Mouse (Mus musculus) midbrain, embryonic 13.5 days (tissue): Measurements from ENCODE around the gene Lgr5. TPM values are rescaled to one million over a fixed set of nuclear protein-coding genes. Genes with fewer than 3 reads are reported as not detected.

Experiments used
- ATAC-seq: fragments of 200-750 bp; cut with Nextera tagmentation; 2 replicates; pipeline ENCODE4 v1.8.0; 2017; ENCODE audit warnings: mild to moderate bottlenecking, moderate TSS enrichment, moderate library complexity
- H3K27ac ChIP-seq: fragments of 300-500 bp; sonication (generic); 2 replicates; pipeline ENCODE4 v1.5.1; 2015; ENCODE audit warnings: inconsistent platforms, mild to moderate bottlenecking, moderate library complexity
- H3K27me3 ChIP-seq: fragments of 300-500 bp; sonication (generic); 2 replicates; pipeline ENCODE4 v1.6.1; 2015; ENCODE audit warnings: mild to moderate bottlenecking, inconsistent platforms
- H3K36me3 ChIP-seq: fragments of 300-500 bp; sonication (generic); 2 replicates; pipeline ENCODE4 v1.6.1; 2015; ENCODE audit warnings: mild to moderate bottlenecking, inconsistent platforms
- H3K4me1 ChIP-seq: fragments of 300-500 bp; sonication (generic); replicated peaks from 2 replicates; pipeline ENCODE4 v1.6.1; 2015; ENCODE audit warnings: inconsistent platforms
- H3K4me2 ChIP-seq: fragments of 300-500 bp; sonication (generic); replicated peaks from 2 replicates; pipeline ENCODE4 v1.6.1; 2015; ENCODE audit warnings: moderate library complexity, mild to moderate bottlenecking, inconsistent platforms
- H3K4me3 ChIP-seq: fragments of 300-500 bp; sonication (generic); replicated peaks from 2 replicates; pipeline ENCODE4 v1.5.1; 2015; ENCODE audit warnings: mild to moderate bottlenecking, inconsistent platforms
- H3K9ac ChIP-seq: fragments of 300-500 bp; sonication (generic); replicated peaks from 2 replicates; pipeline ENCODE4 v1.6.1; 2015; ENCODE audit warnings: mild to moderate bottlenecking, inconsistent platforms
- H3K9me3 ChIP-seq: fragments of 300-500 bp; sonication (generic); 2 replicates; pipeline ENCODE4 v1.6.1; 2016; ENCODE audit warnings: mild to moderate bottlenecking, inconsistent platforms
- WGBS: fragments of 180-500 bp; shearing (Covaris S2); methylation state at CpG from one replicate; pipeline ENCODE4 v1.1.7; 2015; 5-methylcytosine and 5-hydroxymethylcytosine counted together
- polyA plus RNA-seq: library from polyadenylated mRNA; unstranded; fragments of >200 nt; fragmentation: Nextera tagmentation; extraction: Ambion mirVana; gene quantifications from 2 replicates; pipeline ENCODE4 v1.2.1, GENCODE M21; 2015

Lgr5 gene
- 2.2 and 2.9 TPM in 2 replicates for polyA plus RNA-seq

DNA sequence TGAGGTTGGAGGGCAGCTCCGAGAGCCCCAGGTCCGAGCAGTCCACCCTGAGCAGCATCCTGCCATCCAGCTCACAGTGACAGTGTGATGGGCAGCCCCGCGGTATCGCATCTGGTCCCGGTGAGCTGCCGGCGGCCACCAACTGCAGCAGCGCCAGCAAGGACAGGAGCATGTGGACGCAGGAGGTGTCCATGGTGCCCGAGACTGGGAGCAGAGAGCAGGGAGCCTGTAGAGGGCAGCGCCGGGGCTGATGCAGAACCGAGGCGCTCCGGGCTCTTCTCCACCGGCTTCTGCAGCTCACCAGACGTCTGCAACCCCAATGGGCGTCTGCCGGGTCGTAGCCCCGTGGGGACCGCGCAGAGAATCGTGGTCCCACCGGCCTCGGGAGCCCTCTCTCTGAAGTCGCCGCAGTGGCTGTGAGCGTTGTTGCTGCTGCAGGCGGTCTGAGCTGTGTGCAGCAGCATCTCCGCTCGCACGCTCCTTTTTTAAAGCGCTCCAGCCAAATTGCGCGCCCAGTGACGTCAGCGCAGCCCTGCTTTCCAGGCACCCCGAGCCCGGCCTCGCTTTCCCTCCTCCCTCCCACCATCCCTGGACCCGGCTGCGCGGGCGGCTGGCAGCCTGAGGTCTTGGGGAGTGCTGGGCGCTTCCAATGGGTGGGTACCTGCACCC, at the start of gene Lgr5:
Gene Lgr5, minus strand, starts transcription at position 480 of the 669 bp plus-strand sequence.
- peak; percentile 89 for ATAC-seq
- peak within 1 kb of the TSS; percentile 100 for H3K4me2 ChIP-seq
- peaks cover 31% of the 10 kb centered on the region for H3K4me1 ChIP-seq
- H3K9ac ChIP-seq: peak within 1 kb of the TSS; percentile 71
- H3K36me3 ChIP-seq: no peaks in the 10 kb centered on the region
- H3K27me3 ChIP-seq: peaks cover 67% of the 10 kb centered on the region
- peak within 1 kb of the TSS; percentile 16; the same call in 1 of the 2 replicates for H3K27ac ChIP-seq
- 0% methylated on average over 47 of the region's 47 CpGs for WGBS
- peak within 1 kb of the TSS; percentile 69 for H3K4me3 ChIP-seq
- no peaks in the 10 kb centered on the region for H3K9me3 ChIP-seq

DNA sequence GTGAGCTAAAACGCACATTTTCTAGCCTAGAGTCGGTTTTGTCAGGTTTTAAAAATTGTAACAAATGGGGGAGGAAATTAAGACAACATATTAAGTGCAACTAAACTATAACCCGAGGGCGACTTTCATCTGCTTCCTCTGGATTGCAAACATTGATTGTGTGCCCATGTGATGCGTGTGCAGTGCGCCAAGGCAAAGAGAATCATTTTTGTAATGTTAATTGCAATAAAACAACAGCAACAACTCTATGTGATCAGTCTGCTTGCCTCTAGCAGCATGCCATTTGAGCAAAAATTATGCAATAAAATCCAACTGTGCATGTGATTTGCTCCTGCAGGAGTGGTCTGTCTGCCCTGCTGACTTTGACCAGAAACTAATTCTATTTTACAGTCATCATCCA, 39.1 kb upstream of the Lgr5 start:
- Histone ChIP-seq H3K4me3 (no peak overlapping the region), H3K27ac (no peak overlapping the region), H3K4me1 (0 out of 2 replicates have a peak, but pooled peaks cover 6% of the 10 kb centered on the region), H3K4me2 (no peak overlapping the region), H3K9ac (no peak overlapping the region), H3K36me3 (no peaks in the 10 kb centered on the region), H3K9me3 (no peaks in the 10 kb centered on the region), H3K27me3 (no peaks in the 10 kb centered on the region)
- no peak for ATAC-seq
- 91% methylated on average over 6 of the region's 6 CpGs for WGBS

DNA sequence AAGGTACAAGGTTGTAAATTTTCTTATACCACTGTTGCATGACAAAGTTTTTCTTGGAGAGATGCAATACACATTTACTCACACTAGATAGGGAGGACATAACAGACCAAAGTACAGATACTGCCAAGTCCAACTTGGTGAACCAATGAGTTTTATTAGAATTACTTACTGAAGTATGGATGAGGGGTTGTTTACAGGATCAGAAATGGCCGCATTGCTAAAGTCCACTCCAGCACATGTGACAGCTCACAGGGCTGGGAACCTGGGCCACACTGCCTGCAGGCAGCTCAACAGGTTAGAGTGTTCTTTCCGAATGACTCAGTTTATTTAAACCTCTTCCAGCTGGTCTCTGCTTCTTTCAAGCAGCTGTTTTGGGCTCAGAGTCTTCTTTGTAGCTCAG, 37.4 kb upstream of the Lgr5 start:
- Histone ChIP-seq H3K4me2 (no peak overlapping the region), H3K4me1 (0 out of 2 replicates have a peak, but pooled peaks cover 6% of the 10 kb centered on the region), H3K27me3 (no peaks in the 10 kb centered on the region), H3K9ac (no peak overlapping the region), H3K4me3 (no peak overlapping the region), H3K36me3 (no peaks in the 10 kb centered on the region), H3K9me3 (no peaks in the 10 kb centered on the region), H3K27ac (no peak overlapping the region)
- WGBS: 93% methylated on average over 2 of the region's 2 CpGs
- 0 out of 2 replicates have a peak, but pooled peaks have one; percentile 10 for ATAC-seq

DNA sequence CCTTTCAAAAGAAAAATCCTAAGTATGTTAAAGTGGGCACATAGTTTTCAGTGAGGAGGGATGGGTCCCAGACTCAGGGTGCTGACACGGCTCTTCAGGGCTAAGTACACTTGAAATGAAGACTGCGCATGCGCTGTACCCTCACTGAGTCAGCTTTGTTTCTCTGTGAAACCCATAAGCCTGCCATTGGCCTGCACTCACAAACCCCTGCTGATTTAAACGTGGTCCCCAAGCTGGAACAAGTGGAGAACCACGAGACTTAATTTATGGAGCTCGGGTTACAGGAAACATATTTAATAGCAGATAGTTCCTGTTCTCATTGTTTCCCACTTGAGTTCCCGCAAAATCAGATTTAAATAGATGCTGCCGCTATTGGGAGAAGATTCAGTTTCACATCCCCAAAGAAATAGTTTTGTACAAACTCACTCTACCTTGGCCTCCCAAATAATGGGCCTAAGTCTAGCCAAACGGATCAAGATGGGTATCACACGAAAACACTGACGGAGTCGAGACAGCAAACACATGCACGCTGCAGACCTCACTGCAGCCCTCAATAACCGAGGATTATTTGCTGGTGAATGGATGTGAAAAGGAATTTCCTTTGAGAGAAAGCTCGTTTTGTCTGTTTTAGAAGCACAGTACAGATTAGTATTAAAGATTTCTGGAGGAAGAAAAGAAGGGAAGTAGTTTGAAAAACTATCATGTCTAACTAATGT, 36.5 kb upstream of the Lgr5 start:
- H3K4me1 ChIP-seq: 0 out of 2 replicates have a peak, but pooled peaks cover 6% of the 10 kb centered on the region
- peak; percentile 82 for ATAC-seq
- no peak overlapping the region for H3K4me3 ChIP-seq
- H3K36me3 ChIP-seq: no peaks in the 10 kb centered on the region
- H3K4me2 ChIP-seq: peak overlapping the region; percentile 28
- H3K27ac ChIP-seq: no peak overlapping the region
- no peaks in the 10 kb centered on the region for H3K9me3 ChIP-seq
- 28% methylated on average over 15 of the region's 15 CpGs for WGBS
- H3K9ac ChIP-seq: no peak overlapping the region
- peaks cover 2% of the 10 kb centered on the region; the same call in 1 of the 2 replicates for H3K27me3 ChIP-seq

DNA sequence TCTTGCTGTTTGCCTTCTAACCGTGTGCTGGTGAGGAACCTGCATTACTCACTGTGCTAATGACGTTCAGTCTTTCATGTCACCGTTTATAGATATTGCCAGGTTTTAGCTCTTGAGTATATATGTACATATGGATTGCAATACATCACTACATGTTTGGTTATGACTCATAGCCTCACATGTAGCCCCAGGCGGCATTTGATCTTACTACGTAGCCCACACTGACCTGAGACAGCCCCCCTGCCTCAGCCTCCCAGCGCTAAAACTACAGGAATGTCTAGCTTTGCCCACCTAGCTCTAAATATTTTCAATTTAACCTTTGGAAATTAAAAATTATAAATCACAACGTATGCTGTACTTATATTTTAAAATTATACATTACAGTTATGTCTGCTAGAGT, 35.9 kb upstream of the Lgr5 start:
- 86% methylated on average over 7 of the region's 7 CpGs for WGBS
- H3K9ac ChIP-seq: no peak overlapping the region
- no peak overlapping the region for H3K4me3 ChIP-seq
- ATAC-seq: no peak
- H3K4me1 ChIP-seq: peaks cover 6% of the 10 kb centered on the region; the same call in 1 of the 2 replicates
- no peak overlapping the region for H3K27ac ChIP-seq
- peaks cover 2% of the 10 kb centered on the region; the same call in 1 of the 2 replicates for H3K27me3 ChIP-seq
- H3K36me3 ChIP-seq: no peaks in the 10 kb centered on the region
- H3K9me3 ChIP-seq: no peaks in the 10 kb centered on the region
- H3K4me2 ChIP-seq: no peak overlapping the region

DNA sequence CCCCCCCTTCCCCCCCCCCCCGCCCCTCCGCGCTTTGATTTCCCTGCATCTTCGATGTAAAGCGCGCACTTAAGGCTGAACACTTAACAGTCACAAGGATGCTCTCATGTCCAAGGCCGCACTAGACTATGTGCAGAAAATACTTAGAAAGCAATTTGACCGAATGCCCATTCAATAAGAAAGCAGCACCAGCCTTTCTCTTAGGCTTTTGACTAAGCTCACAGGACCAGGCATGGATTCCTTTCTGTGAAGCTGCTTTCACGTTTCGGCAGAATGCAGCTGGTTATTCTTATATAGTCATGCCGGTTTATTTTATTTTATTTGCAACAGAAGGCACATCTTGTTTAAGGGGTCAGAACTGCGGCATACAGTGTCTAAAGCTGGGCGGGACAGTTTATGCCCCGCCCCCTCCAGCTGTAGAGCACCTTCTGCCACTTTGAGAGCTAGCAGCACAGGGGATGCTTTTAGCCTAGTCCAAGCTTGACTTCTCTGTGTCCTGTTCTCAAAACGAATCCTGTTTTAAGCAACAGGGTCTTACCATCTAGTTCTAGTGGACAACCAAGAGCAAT, 30.8 kb upstream of the Lgr5 start:
- Histone ChIP-seq H3K27ac (no peak overlapping the region), H3K4me3 (peak overlapping the region; percentile 37), H3K9ac (no peak overlapping the region; the same call in 1 of the 2 replicates), H3K27me3 (peaks cover 8% of the 10 kb centered on the region), H3K4me2 (peak overlapping the region; percentile 60), H3K4me1 (no peaks in the 10 kb centered on the region; the same call in 1 of the 2 replicates), H3K36me3 (no peaks in the 10 kb centered on the region), H3K9me3 (no peaks in the 10 kb centered on the region)
- WGBS: 18% methylated on average over 14 of the region's 15 CpGs
- peak; percentile 84 for ATAC-seq

DNA sequence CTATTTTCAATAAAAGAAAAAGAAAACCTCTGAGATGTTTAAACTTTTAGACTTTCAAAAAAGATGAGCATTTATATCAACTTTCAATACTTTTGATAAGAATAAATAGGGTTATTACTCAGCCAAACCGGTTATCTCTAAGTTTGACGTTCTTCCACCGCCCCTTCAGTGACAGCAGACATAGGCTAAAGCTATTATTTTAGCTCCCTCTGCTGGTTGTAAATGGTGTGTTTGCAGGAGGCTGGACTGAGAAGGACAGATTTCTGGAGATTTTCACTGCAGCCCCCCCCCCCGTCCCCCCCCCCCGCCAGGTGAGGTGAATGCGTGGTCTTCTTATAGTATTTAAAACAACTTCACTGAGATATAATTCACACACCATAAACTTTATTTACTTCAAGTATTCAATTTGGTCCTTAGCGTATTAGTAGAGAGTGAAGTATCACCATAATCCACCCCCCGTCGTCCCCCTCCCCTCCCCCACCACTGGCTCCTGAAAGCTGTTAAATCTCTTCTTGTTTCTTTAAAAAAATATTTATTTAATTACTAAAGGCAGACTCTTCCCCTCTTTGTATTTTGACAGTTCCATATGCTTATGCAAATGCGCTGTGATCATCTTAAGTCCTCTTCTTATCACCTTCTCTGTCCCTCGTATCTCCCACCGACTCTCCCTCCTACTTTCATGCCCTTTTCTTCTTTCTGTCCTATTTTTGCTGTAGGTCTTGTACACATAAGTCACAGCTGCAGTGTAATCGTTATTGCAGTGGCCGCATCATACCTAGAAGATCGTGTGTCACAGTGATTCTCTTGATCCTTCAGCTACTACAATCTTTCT, 30.1 kb upstream of the Lgr5 start:
- no peaks in the 10 kb centered on the region for H3K9me3 ChIP-seq
- H3K9ac ChIP-seq: no peak overlapping the region; the same call in 1 of the 2 replicates
- ATAC-seq: peak; percentile 90

DNA sequence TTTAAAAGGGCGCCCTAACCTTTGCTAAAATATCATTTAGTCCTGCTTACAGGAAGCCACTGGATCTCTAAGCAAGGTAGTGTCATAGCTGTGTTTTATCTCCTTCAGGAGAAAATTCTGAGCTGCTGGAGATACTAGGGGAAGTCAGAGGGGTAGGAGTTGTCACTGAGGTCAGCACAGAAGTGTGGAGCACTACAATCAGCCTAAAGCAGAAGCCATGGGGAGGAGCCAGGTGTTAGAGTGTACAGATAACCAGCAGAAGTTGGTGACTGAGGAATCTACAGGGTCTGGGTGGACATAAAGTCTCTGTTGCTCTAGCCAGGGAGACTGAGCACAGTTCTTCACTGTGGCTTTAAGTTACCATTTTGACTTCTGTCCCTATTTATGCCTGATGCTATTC, 8.2 kb upstream of the Lgr5 start:
- H3K36me3 ChIP-seq: no peaks in the 10 kb centered on the region
- H3K27me3 ChIP-seq: peaks cover 3% of the 10 kb centered on the region; the same call in 1 of the 2 replicates
- no peak for ATAC-seq
- H3K4me3 ChIP-seq: no peak overlapping the region
- no peak overlapping the region for H3K9ac ChIP-seq
- no peak overlapping the region for H3K4me2 ChIP-seq
- no peak overlapping the region for H3K27ac ChIP-seq
- H3K4me1 ChIP-seq: no peaks in the 10 kb centered on the region; the same call in 1 of the 2 replicates
- 95% methylated on average over 1 of the region's 1 CpGs for WGBS
- H3K9me3 ChIP-seq: no peaks in the 10 kb centered on the region

More for the DNA sequence above, 30.1 kb upstream of the Lgr5 start:
- H3K4me3 ChIP-seq: peak overlapping the region; percentile 37
- H3K27ac ChIP-seq: no peak overlapping the region
- no peaks in the 10 kb centered on the region; the same call in 1 of the 2 replicates for H3K4me1 ChIP-seq
- 8% methylated on average over 14 of the region's 15 CpGs for WGBS
- H3K27me3 ChIP-seq: peaks cover 8% of the 10 kb centered on the region
- H3K4me2 ChIP-seq: peak overlapping the region; percentile 60
- H3K36me3 ChIP-seq: no peaks in the 10 kb centered on the region

DNA sequence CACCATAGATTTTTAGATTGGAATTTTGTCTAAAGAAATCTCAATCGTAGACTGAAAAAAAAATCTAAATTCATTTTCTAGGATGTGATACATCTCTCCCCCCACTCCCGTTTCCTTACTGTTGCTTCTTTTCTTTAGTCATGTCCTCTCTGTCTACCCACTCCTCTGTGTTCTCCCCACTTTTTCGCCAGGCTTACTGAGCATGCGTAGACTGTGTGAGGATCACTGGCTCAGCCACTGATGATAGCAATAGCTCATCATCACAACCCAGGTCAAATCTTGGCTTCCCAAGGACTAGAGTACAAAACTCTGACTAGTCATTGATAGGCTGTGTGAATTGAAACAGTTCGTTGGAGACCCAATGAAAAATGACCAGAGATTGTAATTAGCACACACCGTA, 6.1 kb upstream of the Lgr5 start:
- 0 out of 2 replicates have a peak, but pooled peaks have one; percentile 34 for ATAC-seq
- no peak overlapping the region for H3K9ac ChIP-seq
- no peak overlapping the region for H3K27ac ChIP-seq
- no peaks in the 10 kb centered on the region for H3K36me3 ChIP-seq
- H3K4me1 ChIP-seq: no peaks in the 10 kb centered on the region; the same call in 1 of the 2 replicates
- H3K27me3 ChIP-seq: peaks cover 22% of the 10 kb centered on the region
- no peaks in the 10 kb centered on the region for H3K9me3 ChIP-seq
- WGBS: 87% methylated on average over 6 of the region's 6 CpGs
- no peak overlapping the region for H3K4me2 ChIP-seq
- H3K4me3 ChIP-seq: no peak overlapping the region

DNA sequence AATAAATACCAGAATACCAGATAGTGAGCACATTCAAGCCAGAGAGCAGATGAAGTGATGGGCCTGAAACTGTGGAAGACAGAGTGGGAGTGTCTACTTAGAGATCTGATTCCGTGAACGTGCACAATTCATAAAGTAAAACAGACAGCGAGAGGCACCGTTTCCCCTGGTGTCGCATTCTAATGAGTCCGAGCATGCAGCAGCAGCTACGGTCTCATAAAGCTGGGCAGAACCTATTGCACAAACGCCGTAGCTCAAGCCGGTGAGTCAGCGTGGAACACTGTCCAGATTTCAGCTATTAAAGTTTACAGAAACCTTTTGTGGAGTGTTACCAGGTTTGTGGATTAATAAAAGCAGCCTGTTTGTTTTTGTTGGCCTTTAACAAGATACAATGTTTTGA, 5.6 kb upstream of the Lgr5 start:
- peak overlapping the region; percentile 23; the same call in 1 of the 2 replicates for H3K4me2 ChIP-seq
- no peaks in the 10 kb centered on the region for H3K9me3 ChIP-seq
- ATAC-seq: no peak
- H3K27ac ChIP-seq: no peak overlapping the region
- H3K4me3 ChIP-seq: no peak overlapping the region
- WGBS: 30% methylated on average over 11 of the region's 11 CpGs
- peaks cover 26% of the 10 kb centered on the region for H3K27me3 ChIP-seq
- peaks cover 1% of the 10 kb centered on the region for H3K4me1 ChIP-seq
- no peaks in the 10 kb centered on the region for H3K36me3 ChIP-seq
- no peak overlapping the region for H3K9ac ChIP-seq

DNA sequence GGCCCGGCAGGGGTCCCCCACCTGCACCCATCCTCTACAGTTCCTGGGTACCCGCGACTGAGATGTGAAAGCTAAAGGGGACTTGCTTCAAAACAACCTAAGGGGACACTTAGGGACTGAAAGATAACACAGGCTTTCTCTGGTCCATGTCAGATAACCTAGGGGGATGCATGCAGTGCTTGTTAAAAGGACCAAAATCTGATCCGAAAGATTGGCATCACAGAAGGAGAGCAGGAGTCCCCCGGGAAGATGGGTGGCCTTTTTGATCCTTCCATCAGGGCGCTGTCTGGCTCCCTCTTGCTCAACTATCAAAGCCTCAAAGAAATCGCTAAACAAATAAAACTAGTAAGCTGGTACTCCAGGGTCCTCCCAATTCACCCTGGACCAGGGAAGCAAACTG, 399 bp upstream of the Lgr5 start:
- Histone ChIP-seq H3K9me3 (no peaks in the 10 kb centered on the region), H3K27ac (no peak overlapping the region), H3K4me3 (peak overlapping the region; percentile 69), H3K4me2 (peak overlapping the region; percentile 100), H3K4me1 (peaks cover 31% of the 10 kb centered on the region), H3K36me3 (no peaks in the 10 kb centered on the region), H3K27me3 (peaks cover 63% of the 10 kb centered on the region), H3K9ac (peak overlapping the region; percentile 71)
- WGBS: under 1% methylated on average over 7 of the region's 7 CpGs
- no peak; the same call in 1 of the 2 replicates for ATAC-seq
